ENCODE assay signal across 23 mouse cellular contexts in the genomic region with DNA sequence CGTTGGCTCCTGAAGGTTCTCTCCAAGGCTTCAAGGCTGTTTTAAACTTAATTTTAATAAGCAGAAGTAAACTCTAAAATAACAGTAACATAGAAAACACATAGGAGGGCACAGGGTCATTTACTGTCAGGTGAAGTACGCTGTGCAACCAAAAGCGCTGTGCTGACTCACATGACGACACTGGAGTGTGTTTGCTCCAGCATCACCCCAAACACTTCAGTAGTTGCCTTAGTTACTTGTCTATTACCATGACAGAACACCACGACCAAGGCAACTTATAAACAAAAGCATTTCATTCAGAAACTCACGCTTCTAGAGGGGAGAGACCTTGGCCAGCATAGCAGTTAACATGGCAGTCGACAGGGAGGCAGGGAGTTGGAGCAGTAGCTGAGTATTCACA. TPM values are rescaled to one million over a fixed set of nuclear protein-coding genes. Genes with fewer than 3 reads are reported as not detected.
A peak's percentile ranks its signal among the peaks of the same experiment; 100 is the strongest.
DNase-seq lines count a peak whose midpoint lies in the region; ATAC-seq and TF ChIP-seq lines count a peak whose summit lies in the region.
"Had no signal": no experiment of that assay in that cellular context is flagged by ENCODE, and none has a peak within 500 bp of the region (broad histone marks: within the 10 kb centered on the region; RNA-seq: fewer than 3 reads in every experiment).

No protein-coding gene starts in this region.

- peak; percentile 1 for DNase-seq in lung, postnatal 25 days (ENCODE audit: low spot score)
- no peak for DNase-seq in lung, adult 18-20 months
- DNase-seq in R1 (ENCODE audit: low read depth, low spot score) = peak; percentile 2
- no peak for DNase-seq in liver, postnatal 0 days
- DNase-seq: adrenal gland, adult 8-10 months; adrenal gland, postnatal 25 days; cerebellum, adult 18-20 months; cerebellum, adult 9-11 months; cerebellum, postnatal 25 days; gastrocnemius, postnatal 36 days; heart, adult 11 months had no signal

- H3K36me3 ChIP-seq in hindbrain, embryonic 16.5 days (ENCODE audit: control insufficient read depth, insufficient read depth, low read length) = no peaks in the 10 kb centered on the region
- no peaks in the 10 kb centered on the region for H3K36me3 ChIP-seq in liver, postnatal 0 days (replicated peaks; ENCODE audit: insufficient read depth, low read length)
- H3K36me3 ChIP-seq: embryonic facial prominence, embryonic 12.5 days; embryonic facial prominence, embryonic 15.5 days; G1E; hindbrain, embryonic 12.5 days; hindbrain, embryonic 15.5 days; intestine, embryonic 15.5 days had no signal

- H3K4me1 ChIP-seq in hindbrain, embryonic 16.5 days (ENCODE audit: control insufficient read depth, insufficient read depth, low read depth, low read length) = no peaks in the 10 kb centered on the region
- no peaks in the 10 kb centered on the region for H3K4me1 ChIP-seq in liver, postnatal 0 days (ENCODE audit: insufficient read depth)
- H3K4me1 ChIP-seq: embryonic facial prominence, embryonic 12.5 days; embryonic facial prominence, embryonic 15.5 days; hindbrain, embryonic 12.5 days; hindbrain, embryonic 15.5 days; intestine, embryonic 15.5 days had no signal

- no peaks in the 10 kb centered on the region for H3K27me3 ChIP-seq in hindbrain, embryonic 16.5 days (replicated peaks; ENCODE audit: control insufficient read depth, insufficient read depth, low read length)
- H3K27me3 ChIP-seq in liver, postnatal 0 days (ENCODE audit: insufficient read depth, low read length) = no peaks in the 10 kb centered on the region
- H3K27me3 ChIP-seq: CH12.LX; embryonic facial prominence, embryonic 12.5 days; embryonic facial prominence, embryonic 15.5 days; hindbrain, embryonic 12.5 days; hindbrain, embryonic 15.5 days; intestine, embryonic 15.5 days had no signal

- no peak overlapping the region for H3K9ac ChIP-seq in hindbrain, embryonic 16.5 days (ENCODE audit: low read depth, low read length)
- no peak overlapping the region for H3K9ac ChIP-seq in liver, postnatal 0 days (replicated peaks)
- H3K9ac ChIP-seq: embryonic facial prominence, embryonic 12.5 days; embryonic facial prominence, embryonic 15.5 days; hindbrain, embryonic 12.5 days; hindbrain, embryonic 15.5 days; intestine, embryonic 15.5 days had no signal

- no peak overlapping the region for H3K27ac ChIP-seq in hindbrain, embryonic 16.5 days (ENCODE audit: low read depth, low read length)
- H3K27ac ChIP-seq in liver, postnatal 0 days (ENCODE audit: low read depth) = no peak overlapping the region
- H3K27ac ChIP-seq: embryonic facial prominence, embryonic 12.5 days; embryonic facial prominence, embryonic 15.5 days; hindbrain, embryonic 12.5 days; hindbrain, embryonic 15.5 days; intestine, embryonic 15.5 days had no signal

- WGBS in hindbrain, embryonic 16.5 days = 64% methylated on average over 7 of the region's 7 CpGs
- 73% methylated on average over 7 of the region's 7 CpGs for WGBS in liver, postnatal 0 days (ENCODE audit: insufficient replicate concordance)

- TF ChIP-seq EP300 in liver, postnatal 0 days (IDR thresholded peaks at IDR 0.05; ENCODE audit: low read depth) = no peak

- no peak for TF ChIP-seq CTCF in liver, postnatal 0 days (IDR thresholded peaks at IDR 0.05; ENCODE audit: low read depth)

- H3K4me3 ChIP-seq in hindbrain, embryonic 16.5 days (ENCODE audit: low read length) = no peak overlapping the region
- no peak overlapping the region for H3K4me3 ChIP-seq in liver, postnatal 0 days (ENCODE audit: low read depth, low read length)
- H3K4me3 ChIP-seq: embryonic facial prominence, embryonic 12.5 days; embryonic facial prominence, embryonic 15.5 days; hindbrain, embryonic 12.5 days; hindbrain, embryonic 15.5 days; intestine, embryonic 15.5 days had no signal

- peak; percentile 87 for ATAC-seq in neutrophil, adult 5-6 weeks (ENCODE audit: extremely low read depth, insufficient number of reproducible peaks, low FRiP score, poor library complexity, severe bottlenecking)
- ATAC-seq in hindbrain, embryonic 16.5 days = no peak
- ATAC-seq in liver, postnatal 0 days = no peak
- ATAC-seq: activated CD4-positive, CD25-positive, alpha-beta regulatory T cell, adult 4 months; forebrain, embryonic 14.5 days; intestine, embryonic 15.5 days had no signal

- H3K9me3 ChIP-seq in hindbrain, embryonic 16.5 days (ENCODE audit: control insufficient read depth, low read length) = no peaks in the 10 kb centered on the region
- H3K9me3 ChIP-seq in liver, postnatal 0 days (ENCODE audit: low read length) = no peaks in the 10 kb centered on the region
- H3K9me3 ChIP-seq: embryonic facial prominence, embryonic 12.5 days; embryonic facial prominence, embryonic 15.5 days; G1E; hindbrain, embryonic 12.5 days; hindbrain, embryonic 15.5 days; intestine, embryonic 15.5 days had no signal

- no peak overlapping the region for H3K4me2 ChIP-seq in hindbrain, embryonic 16.5 days (ENCODE audit: low read length)
- no peak overlapping the region for H3K4me2 ChIP-seq in liver, postnatal 0 days (ENCODE audit: low read depth, low read length)
- H3K4me2 ChIP-seq: embryonic facial prominence, embryonic 12.5 days; embryonic facial prominence, embryonic 15.5 days; heart, embryonic 11.5 days; hindbrain, embryonic 12.5 days; hindbrain, embryonic 15.5 days; intestine, embryonic 15.5 days had no signal

RNA-seq across cellular contexts. Expression of gene Bank1, which starts 23.8 kb away (rescaled TPM):
- total RNA-seq in neutrophil, adult 5-6 weeks (2017) = 661 and 704 TPM in 2 replicates
- 0.36 and 0.45 TPM in 2 replicates for polyA plus RNA-seq in hindbrain, embryonic 16.5 days (2015; fragmentation: Nextera tagmentation; extraction: Ambion mirVana)
- 3.0 and 3.4 TPM in 2 replicates for polyA plus RNA-seq in liver, postnatal 0 days (2015; fragmentation: Nextera tagmentation; extraction: Ambion mirVana)
- polyA plus RNA-seq: G1E had no signal

Comparison
In these comparisons a context has a peak if more than half of its experiments do, and no peak if none do; other contexts are left out.
1. DNase-seq: peak in lung, postnatal 25 days (single experiment) and R1 (single experiment); none in lung, adult 18-20 months (0 of 2) and liver, postnatal 0 days (single experiment).